ENCODE assay signal across 16 mouse cellular contexts in the genomic region with DNA sequence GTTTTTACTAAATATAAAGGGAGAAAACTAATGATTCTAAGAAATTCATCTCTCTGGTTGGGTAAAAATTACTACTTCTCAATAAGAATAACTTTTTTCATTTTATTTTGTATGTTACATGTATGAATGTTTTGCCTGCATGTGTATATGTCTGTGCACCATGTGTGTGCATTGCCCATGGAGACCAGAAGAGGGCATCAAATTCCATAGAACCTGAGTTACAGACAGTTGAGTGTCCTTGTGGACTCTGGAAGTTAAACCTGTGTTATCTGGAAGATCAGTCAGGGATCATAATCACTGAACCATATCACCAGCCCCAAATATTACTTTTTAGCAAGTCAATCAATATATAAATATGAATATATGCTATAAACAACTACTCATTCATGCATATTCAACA.
A peak's percentile ranks its signal among the peaks of the same experiment; 100 is the strongest.
DNase-seq lines count a peak whose midpoint lies in the region; ATAC-seq and TF ChIP-seq lines count a peak whose summit lies in the region.
"Had no signal": no experiment of that assay in that cellular context is flagged by ENCODE, and none has a peak within 500 bp of the region (broad histone marks: within the 10 kb centered on the region; RNA-seq: fewer than 3 reads in every experiment).

No protein-coding gene starts in this region.

- POLR2A ChIA-PET in Patski (lab: Charles Lee), result no interaction called here

- H3K4me3 ChIP-seq in left cerebral cortex, adult 2 months, result no peak overlapping the region
- H3K4me3 ChIP-seq: forebrain, embryonic 13.5 days; heart, embryonic 10.5 days; hindbrain, embryonic 12.5 days; midbrain, embryonic 13.5 days had no signal

- H3K27ac ChIP-seq in left cerebral cortex, adult 2 months, result no peak overlapping the region
- H3K27ac ChIP-seq: forebrain, embryonic 13.5 days; heart, embryonic 10.5 days; hindbrain, embryonic 12.5 days; midbrain, embryonic 13.5 days had no signal

- no peaks in the 10 kb centered on the region for H3K27me3 ChIP-seq in Patski
- H3K27me3 ChIP-seq: forebrain, embryonic 13.5 days; hindbrain, embryonic 12.5 days; midbrain, embryonic 13.5 days had no signal

- in situ Hi-C loops in Patski (cut with MboI; ENCODE audit: low pct_unique_long_range_greater_than_20kb), result no loop called here

- ATAC-seq in Patski, result no peak
- ATAC-seq: forebrain, embryonic 13.5 days; midbrain, embryonic 13.5 days had no signal

- CTCF ChIA-PET in Patski (lab: Charles Lee), result no interaction called here

- TF ChIP-seq CTCF in left cerebral cortex, adult 2 months (IDR thresholded peaks at IDR 0.05), result peak; percentile 18; the same call in 1 of the 2 replicates
- peak; percentile 53 for TF ChIP-seq CTCF in Patski (IDR thresholded peaks at IDR 0.05)

- DNase-seq in left cerebral cortex, adult 2 months (ENCODE audit: extremely low spot score in 1 of 2, low spot score in 2 of 2), result no peak
- DNase-seq in left cerebral cortex, adult 18-20 months (ENCODE audit: low spot score in 2 of 2), result no peak
- peak; percentile 48 for DNase-seq in thymus, postnatal 4 days
- no peak for DNase-seq in thymus, adult 18-20 months
- no peak for DNase-seq in Patski (ENCODE audit: low read depth, low spot score)
- DNase-seq in spleen, postnatal 14 days (ENCODE audit: low spot score in 2 of 2), result no peak
- no peak for DNase-seq in embryo, embryonic 10 days (ENCODE audit: low spot score)
- DNase-seq: cerebellum, postnatal 25 days; gastrocnemius, postnatal 10 days; layer of hippocampus, adult 9-11 months; left cerebral cortex, postnatal 4 days; spleen, adult 18-20 months had no signal

- intact Hi-C loops in left cerebral cortex, adult 2 months (cut with DNase I), result no loop called here
